Comparison of ENCODE assay signal across 9 mouse cellular contexts in the genomic region with DNA sequence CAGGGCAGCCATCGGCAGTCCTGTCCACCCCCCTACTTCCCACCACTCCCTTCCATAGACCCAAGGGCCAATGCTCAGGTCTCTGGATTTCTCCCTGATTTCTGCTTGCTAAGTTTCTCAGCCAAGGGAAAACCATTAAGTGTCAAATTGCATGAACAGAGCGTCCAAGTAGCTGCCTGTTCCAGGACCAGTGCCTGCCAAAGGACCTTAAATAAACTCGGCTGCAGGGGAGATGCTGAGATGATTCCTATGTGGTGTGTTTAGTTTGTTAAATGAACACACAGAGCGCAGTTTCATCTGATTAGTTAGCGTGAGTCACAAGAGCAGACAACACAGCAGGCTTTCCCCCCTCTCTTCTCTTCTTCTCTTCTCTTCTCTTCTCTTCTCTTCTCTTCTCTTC.
DNase-seq lines count a peak whose midpoint lies in the region; ATAC-seq lines count a peak whose summit lies in the region.
"Had no signal": no experiment of that assay in that cellular context is flagged by ENCODE, and none has a peak within 500 bp of the region (broad histone marks: within the 10 kb centered on the region; RNA-seq: fewer than 3 reads in every experiment).

No protein-coding gene starts in this region.

- H3K27ac ChIP-seq in forebrain, embryonic 10.5 days: 0 out of 2 replicates have a peak overlapping the region, but pooled peaks have one; percentile 9
- no peak overlapping the region for H3K27ac ChIP-seq in forebrain, embryonic 16.5 days (ENCODE audit: low read length)
- no peak overlapping the region for H3K27ac ChIP-seq in lung, embryonic 16.5 days (ENCODE audit: low read length)
- H3K27ac ChIP-seq in embryonic facial prominence, embryonic 10.5 days (replicated peaks): peak overlapping the region; percentile 61
- peak overlapping the region; percentile 39; the same call in 1 of the 2 replicates for H3K27ac ChIP-seq in limb, embryonic 13.5 days
- H3K27ac ChIP-seq in midbrain, embryonic 11.5 days (ENCODE audit: low read depth, low read length): no peak overlapping the region

- no peak for ATAC-seq in forebrain, embryonic 16.5 days
- peak; percentile 34; the same call in 1 of the 2 replicates for ATAC-seq in lung, embryonic 16.5 days (ENCODE audit: low read depth)
- peak; percentile 48; the same call in 1 of the 2 replicates for ATAC-seq in limb, embryonic 13.5 days (ENCODE audit: low FRiP score, low read depth)
- ATAC-seq in midbrain, embryonic 11.5 days (ENCODE audit: low FRiP score): no peak

- H3K27me3 ChIP-seq in forebrain, embryonic 10.5 days (ENCODE audit: poor library complexity, severe bottlenecking): no peaks in the 10 kb centered on the region
- H3K27me3 ChIP-seq in forebrain, embryonic 16.5 days (replicated peaks; ENCODE audit: control insufficient read depth, insufficient read depth, low read length): no peaks in the 10 kb centered on the region
- no peaks in the 10 kb centered on the region for H3K27me3 ChIP-seq in lung, embryonic 16.5 days (ENCODE audit: control insufficient read depth, insufficient read depth, low read depth, low read length)
- no peaks in the 10 kb centered on the region for H3K27me3 ChIP-seq in embryonic facial prominence, embryonic 10.5 days (replicated peaks; ENCODE audit: low read depth, poor library complexity, severe bottlenecking)
- no peaks in the 10 kb centered on the region for H3K27me3 ChIP-seq in limb, embryonic 13.5 days
- H3K27me3 ChIP-seq in midbrain, embryonic 11.5 days (ENCODE audit: control insufficient read depth, insufficient read depth, low read length): no peaks in the 10 kb centered on the region

- H3K9me3 ChIP-seq in forebrain, embryonic 10.5 days: no peaks in the 10 kb centered on the region
- no peaks in the 10 kb centered on the region for H3K9me3 ChIP-seq in forebrain, embryonic 16.5 days (ENCODE audit: control insufficient read depth, low read length)
- H3K9me3 ChIP-seq in lung, embryonic 16.5 days (ENCODE audit: control insufficient read depth, low read length): no peaks in the 10 kb centered on the region
- 0 out of 2 replicates have a peak, but pooled peaks cover 2% of the 10 kb centered on the region for H3K9me3 ChIP-seq in embryonic facial prominence, embryonic 10.5 days
- H3K9me3 ChIP-seq in limb, embryonic 13.5 days: no peaks in the 10 kb centered on the region
- H3K9me3 ChIP-seq in midbrain, embryonic 11.5 days (ENCODE audit: control insufficient read depth, low read length): no peaks in the 10 kb centered on the region

- 68% methylated on average over 5 of the region's 5 CpGs for WGBS in forebrain, embryonic 10.5 days
- WGBS in forebrain, embryonic 16.5 days: 54% methylated on average over 5 of the region's 5 CpGs
- WGBS in lung, embryonic 16.5 days: 28% methylated on average over 5 of the region's 5 CpGs
- WGBS in embryonic facial prominence, embryonic 10.5 days: 50% methylated on average over 5 of the region's 5 CpGs
- 31% methylated on average over 5 of the region's 5 CpGs for WGBS in limb, embryonic 13.5 days
- 65% methylated on average over 5 of the region's 5 CpGs for WGBS in midbrain, embryonic 11.5 days

- no peak overlapping the region for H3K4me2 ChIP-seq in forebrain, embryonic 16.5 days (ENCODE audit: low read length)
- no peak overlapping the region for H3K4me2 ChIP-seq in lung, embryonic 16.5 days (ENCODE audit: low read depth, low read length)
- 0 out of 2 replicates have a peak overlapping the region, but pooled peaks have one; percentile 3 for H3K4me2 ChIP-seq in limb, embryonic 13.5 days (replicated peaks)
- no peak overlapping the region for H3K4me2 ChIP-seq in midbrain, embryonic 11.5 days

- no peak overlapping the region for H3K4me3 ChIP-seq in forebrain, embryonic 10.5 days
- no peak overlapping the region for H3K4me3 ChIP-seq in forebrain, embryonic 16.5 days (replicated peaks; ENCODE audit: low read length)
- no peak overlapping the region for H3K4me3 ChIP-seq in lung, embryonic 16.5 days (ENCODE audit: low read length)
- no peak overlapping the region for H3K4me3 ChIP-seq in embryonic facial prominence, embryonic 10.5 days
- H3K4me3 ChIP-seq in limb, embryonic 13.5 days: no peak overlapping the region
- H3K4me3 ChIP-seq in midbrain, embryonic 11.5 days (ENCODE audit: low read depth, low read length): no peak overlapping the region

- no peak for DNase-seq in forebrain, embryonic 10.5 days (ENCODE audit: extremely low spot score, low spot score)
- DNase-seq in lung, adult 18-20 months: no peak
- DNase-seq in embryonic facial prominence, embryonic 10.5 days (ENCODE audit: low spot score): no peak
- no peak for DNase-seq in left cerebral cortex, adult 18-20 months (ENCODE audit: low spot score in 2 of 2)
- DNase-seq in midbrain, embryonic 11.5 days (ENCODE audit: low spot score, missing footprints): no peak
- DNase-seq: liver had no signal

- no peaks in the 10 kb centered on the region for H3K36me3 ChIP-seq in forebrain, embryonic 10.5 days (replicated peaks)
- H3K36me3 ChIP-seq in forebrain, embryonic 16.5 days (ENCODE audit: control insufficient read depth, insufficient read depth): no peaks in the 10 kb centered on the region
- H3K36me3 ChIP-seq in lung, embryonic 16.5 days (ENCODE audit: control insufficient read depth, insufficient read depth, low read length): no peaks in the 10 kb centered on the region
- H3K36me3 ChIP-seq in embryonic facial prominence, embryonic 10.5 days (replicated peaks): no peaks in the 10 kb centered on the region
- H3K36me3 ChIP-seq in limb, embryonic 13.5 days: no peaks in the 10 kb centered on the region
- H3K36me3 ChIP-seq in midbrain, embryonic 11.5 days (ENCODE audit: control insufficient read depth, insufficient read depth, low read length): no peaks in the 10 kb centered on the region

- no peak overlapping the region for H3K9ac ChIP-seq in forebrain, embryonic 16.5 days (replicated peaks; ENCODE audit: low read depth, low read length)
- no peak overlapping the region for H3K9ac ChIP-seq in lung, embryonic 16.5 days (ENCODE audit: low read length)
- no peak overlapping the region for H3K9ac ChIP-seq in limb, embryonic 13.5 days
- no peak overlapping the region for H3K9ac ChIP-seq in midbrain, embryonic 11.5 days (ENCODE audit: low read length)

- H3K4me1 ChIP-seq in forebrain, embryonic 10.5 days: peaks cover 16% of the 10 kb centered on the region
- peaks cover 5% of the 10 kb centered on the region; the same call in 1 of the 2 replicates for H3K4me1 ChIP-seq in forebrain, embryonic 16.5 days (replicated peaks; ENCODE audit: control insufficient read depth, insufficient read depth, low read length)
- H3K4me1 ChIP-seq in lung, embryonic 16.5 days (replicated peaks; ENCODE audit: control insufficient read depth, insufficient read depth, low read length): peaks cover 12% of the 10 kb centered on the region
- H3K4me1 ChIP-seq in embryonic facial prominence, embryonic 10.5 days: peaks cover 28% of the 10 kb centered on the region
- peaks cover 38% of the 10 kb centered on the region for H3K4me1 ChIP-seq in limb, embryonic 13.5 days
- H3K4me1 ChIP-seq in midbrain, embryonic 11.5 days (ENCODE audit: control insufficient read depth, insufficient read depth, low read length): peaks cover 6% of the 10 kb centered on the region

Comparison
In these comparisons a context has a peak if more than half of its experiments do, and no peak if none do; other contexts are left out.
1. H3K27ac ChIP-seq: peak in forebrain, embryonic 10.5 days (single experiment), embryonic facial prominence, embryonic 10.5 days (single experiment) and limb, embryonic 13.5 days (single experiment); none in forebrain, embryonic 16.5 days (single experiment), lung, embryonic 16.5 days (single experiment) and midbrain, embryonic 11.5 days (single experiment).
2. ATAC-seq: peak in lung, embryonic 16.5 days (single experiment) and limb, embryonic 13.5 days (single experiment); none in forebrain, embryonic 16.5 days (single experiment) and midbrain, embryonic 11.5 days (single experiment).